Comparison of ENCODE assay signal across 9 mouse cellular contexts in genomic region chr8:122162992-122163391, GRCm38 (mm10).
DNase-seq lines count a peak whose midpoint lies in the region; ATAC-seq lines count a peak whose summit lies in the region.
"Had no signal": no experiment of that assay in that cellular context is flagged by ENCODE, and none has a peak within 500 bp of the region (broad histone marks: within the 10 kb centered on the region; RNA-seq: fewer than 3 reads in every experiment).

No protein-coding gene starts in this region.

- WGBS in heart, embryonic 11.5 days (ENCODE audit: insufficient replicate concordance) = 37% methylated on average over 8 of the region's 8 CpGs
- 32% methylated on average over 8 of the region's 8 CpGs for WGBS in embryonic facial prominence, embryonic 10.5 days
- WGBS in neural tube, embryonic 11.5 days = 29% methylated on average over 8 of the region's 8 CpGs

- no peak overlapping the region for H3K4me3 ChIP-seq in heart, embryonic 11.5 days (ENCODE audit: low read depth, low read length)
- no peak overlapping the region for H3K4me3 ChIP-seq in embryonic facial prominence, embryonic 10.5 days
- H3K4me3 ChIP-seq in neural tube, embryonic 11.5 days (ENCODE audit: low read depth, low read length) = no peak overlapping the region
- H3K4me3 ChIP-seq: megakaryocyte, embryonic 14.5 days had no signal

- no peak for ATAC-seq in heart, embryonic 11.5 days (replicated peaks; ENCODE audit: insufficient number of reproducible peaks, low FRiP score, low TSS enrichment)
- ATAC-seq in hematopoietic stem cell, adult 5-6 weeks (replicated peaks in 1 of 2; ENCODE audit: insufficient read depth in 1 of 2, low FRiP score in 2 of 2, low TSS enrichment in 1 of 2, low read depth in 1 of 2, poor library complexity in 2 of 2, severe bottlenecking in 2 of 2) = peak; percentile 67 to 84; a peak in 2 of 4 replicates
- no peak for ATAC-seq in neural tube, embryonic 11.5 days (ENCODE audit: insufficient read depth, low FRiP score, low TSS enrichment)

- intact Hi-C loops in left cerebral cortex, postnatal 25 days (cut with DNase I) = loop anchor here (2.0 kb wide), 1 partner anchor 68 kb away; no protein-coding TSS in a partner anchor

- H3K4me2 ChIP-seq in heart, embryonic 11.5 days = no peak overlapping the region
- no peak overlapping the region for H3K4me2 ChIP-seq in neural tube, embryonic 11.5 days (ENCODE audit: low read depth)

- H3K36me3 ChIP-seq in heart, embryonic 11.5 days (ENCODE audit: control insufficient read depth, insufficient read depth, low read length) = no peaks in the 10 kb centered on the region
- no peaks in the 10 kb centered on the region for H3K36me3 ChIP-seq in embryonic facial prominence, embryonic 10.5 days (replicated peaks)
- no peaks in the 10 kb centered on the region for H3K36me3 ChIP-seq in neural tube, embryonic 11.5 days (ENCODE audit: control insufficient read depth, insufficient read depth, low read length)

- H3K4me1 ChIP-seq in heart, embryonic 11.5 days (ENCODE audit: control insufficient read depth, insufficient read depth, low read length) = no peaks in the 10 kb centered on the region
- H3K4me1 ChIP-seq in embryonic facial prominence, embryonic 10.5 days = peaks cover 11% of the 10 kb centered on the region
- H3K4me1 ChIP-seq in neural tube, embryonic 11.5 days (ENCODE audit: control insufficient read depth, insufficient read depth, low read length) = no peaks in the 10 kb centered on the region

- no peaks in the 10 kb centered on the region for H3K27me3 ChIP-seq in heart, embryonic 11.5 days (ENCODE audit: control insufficient read depth, insufficient read depth, low read length)
- no peaks in the 10 kb centered on the region for H3K27me3 ChIP-seq in embryonic facial prominence, embryonic 10.5 days (replicated peaks; ENCODE audit: low read depth, poor library complexity, severe bottlenecking)
- H3K27me3 ChIP-seq in neural tube, embryonic 11.5 days (ENCODE audit: control insufficient read depth, insufficient read depth, low read length) = no peaks in the 10 kb centered on the region

- peak; percentile 65 to 89 for DNase-seq in heart, adult 18-20 months
- peak; percentile 87 to 92 for DNase-seq in adrenal gland, postnatal 36 days
- peak; percentile 85 for DNase-seq in embryonic facial prominence, embryonic 10.5 days (ENCODE audit: low spot score)
- DNase-seq in left cerebral cortex, postnatal 25 days (ENCODE audit: low spot score in 2 of 2) = peak; percentile 47 to 62
- DNase-seq in neural tube, embryonic 11.5 days (ENCODE audit: low spot score) = peak; percentile 79
- DNase-seq in testis, postnatal 10 days (ENCODE audit: low spot score) = peak; percentile 95

- H3K9ac ChIP-seq in heart, embryonic 11.5 days (ENCODE audit: low read depth, low read length) = no peak overlapping the region
- H3K9ac ChIP-seq in neural tube, embryonic 11.5 days (ENCODE audit: low read length) = no peak overlapping the region

- no peaks in the 10 kb centered on the region for H3K9me3 ChIP-seq in heart, embryonic 11.5 days (replicated peaks; ENCODE audit: control insufficient read depth, low read length)
- no peaks in the 10 kb centered on the region for H3K9me3 ChIP-seq in embryonic facial prominence, embryonic 10.5 days
- no peaks in the 10 kb centered on the region for H3K9me3 ChIP-seq in neural tube, embryonic 11.5 days (ENCODE audit: control insufficient read depth, low read length)
- H3K9me3 ChIP-seq: megakaryocyte, embryonic 14.5 days had no signal

- H3K27ac ChIP-seq in heart, embryonic 11.5 days (ENCODE audit: low read depth, low read length) = no peak overlapping the region
- H3K27ac ChIP-seq in embryonic facial prominence, embryonic 10.5 days (replicated peaks) = 0 out of 2 replicates have a peak overlapping the region, but pooled peaks have one; percentile 30
- H3K27ac ChIP-seq in neural tube, embryonic 11.5 days (ENCODE audit: low read depth, low read length) = no peak overlapping the region

Comparison
In these comparisons a context has a peak if more than half of its experiments do, and no peak if none do; other contexts are left out.
1. ATAC-seq: peak in hematopoietic stem cell, adult 5-6 weeks (2 of 2); none in heart, embryonic 11.5 days (single experiment) and neural tube, embryonic 11.5 days (single experiment).
2. Peak in every context shown above with its lines, with median percentiles within 50 percentile points of each other: DNase-seq.